Mouse (Mus musculus): ENCODE measurements around the gene Tmem119.

DNA sequence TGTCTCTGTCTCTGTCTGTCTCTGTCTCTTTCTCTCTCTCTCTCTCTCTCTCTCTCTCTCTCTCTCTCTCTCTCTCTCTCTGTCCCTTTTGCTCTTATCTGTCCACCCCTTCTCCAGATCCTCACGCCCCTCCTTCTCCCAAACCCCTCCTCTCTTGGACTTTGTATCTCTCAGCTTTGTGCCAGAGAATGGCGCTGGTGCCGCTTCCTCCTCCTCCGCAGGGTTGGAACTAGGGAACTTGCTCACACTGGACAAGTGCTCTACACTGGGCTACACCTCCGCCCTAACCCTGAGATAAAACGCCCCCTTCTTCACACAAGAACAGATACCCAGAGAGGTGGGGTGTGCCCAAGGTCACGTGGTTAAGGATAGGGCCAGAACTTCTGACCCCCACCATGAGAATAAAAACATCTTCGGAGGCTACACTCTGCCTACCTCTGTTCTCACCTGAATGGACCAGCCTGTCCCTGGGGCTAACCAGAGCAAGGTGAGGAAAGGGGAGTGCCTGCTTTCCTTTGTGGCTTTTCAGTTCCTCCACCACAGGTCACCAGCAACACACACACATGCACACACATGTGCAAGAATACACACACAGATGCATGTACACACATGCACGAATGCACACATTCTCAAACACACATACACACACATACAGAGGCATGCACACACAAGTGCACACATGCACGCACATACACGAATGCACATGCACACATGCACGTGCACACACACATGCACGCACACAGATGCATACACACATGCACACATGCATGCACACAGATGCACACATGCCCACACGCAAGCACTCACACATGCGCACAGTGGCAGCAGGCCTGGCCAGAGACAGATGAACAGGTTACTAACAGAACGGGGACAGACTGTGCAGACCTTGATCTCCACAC, 8.9 kb downstream of the Tmem119 start:
- TF ChIP-seq EP300 (IDR thresholded peaks at IDR 0.05; ENCODE audit: insufficient read depth, low read depth, low read length) (no peak), CTCF (IDR thresholded peaks at IDR 0.05) (no peak)
